Mouse (Mus musculus) testis, adult 2 months (tissue): Measurements from ENCODE around the gene Spib. TPM values are rescaled to one million over a fixed set of nuclear protein-coding genes. Genes with fewer than 3 reads are reported as not detected.

ENCODE experiments used
- H3K27ac ChIP-seq: fragments of 200-500 bp; 2 replicates; pipeline ENCODE4 v1.5.1; 2012; ENCODE audit warnings: low read depth, low read length; ENCODE audit not compliant: control insufficient read depth, insufficient read depth
- H3K27me3 ChIP-seq: fragments of 200-500 bp; 2 replicates; pipeline ENCODE4 v1.6.1; 2012; ENCODE audit warnings: mild to moderate bottlenecking, low read length, moderate library complexity; ENCODE audit not compliant: control insufficient read depth, insufficient read depth
- H3K36me3 ChIP-seq: fragments of 200-500 bp; 2 replicates; pipeline ENCODE4 v1.6.1; 2012; ENCODE audit warnings: mild to moderate bottlenecking, low read length; ENCODE audit not compliant: control insufficient read depth, insufficient read depth
- H3K4me1 ChIP-seq: fragments of 200-500 bp; 2 replicates; pipeline ENCODE4 v1.6.1; 2012; ENCODE audit warnings: low read length; ENCODE audit not compliant: control insufficient read depth, insufficient read depth
- H3K4me3 ChIP-seq: fragments of 200-500 bp; 2 replicates; pipeline ENCODE4 v1.5.1; 2012; ENCODE audit warnings: low read depth, mild to moderate bottlenecking, low read length, moderate library complexity, mixed read lengths; ENCODE audit not compliant: control insufficient read depth
- CTCF ChIP-seq: fragments of 200-500 bp; IDR thresholded peaks from 2 replicates; pipeline ENCODE4 v1.5.1; 2012; ENCODE audit warnings: low read depth, mild to moderate bottlenecking, inconsistent platforms, low read length, moderate library complexity; ENCODE audit not compliant: control insufficient read depth, insufficient read depth, insufficient replicate concordance
- POLR2A ChIP-seq: fragments of 200-500 bp; IDR thresholded peaks from 2 replicates; pipeline ENCODE4 v1.6.1; 2012; ENCODE audit warnings: low read depth, mild to moderate bottlenecking, inconsistent platforms, low read length, moderate library complexity; ENCODE audit not compliant: control insufficient read depth
- polyA plus RNA-seq: library from polyadenylated mRNA; depleted of rRNA; stranded (reverse); fragments of >200 nt; gene quantifications from 2 replicates; pipeline ENCODE4 v1.2.3, GENCODE M21; 2012

Gene Spib
- polyA plus RNA-seq, 1 experiment = 0.15 TPM

GRCm38 (mm10) chr7:44500046-44500445 is 31.8 kb downstream of the Spib start:
- TF ChIP-seq POLR2A (peak; percentile 38; the same call in 1 of the 2 replicates), CTCF (no peak)
- peak overlapping the region; percentile 30 for H3K4me3 ChIP-seq
- H3K36me3 ChIP-seq = no peaks in the 10 kb centered on the region
- H3K4me1 ChIP-seq = peaks cover 13% of the 10 kb centered on the region
- H3K27ac ChIP-seq = no peak overlapping the region
- no peaks in the 10 kb centered on the region for H3K27me3 ChIP-seq

GRCm38 (mm10) chr7:44498922-44499321 is 32.9 kb downstream of the Spib start:
- no peak overlapping the region for H3K27ac ChIP-seq
- no peak for TF ChIP-seq CTCF
- no peak for TF ChIP-seq POLR2A
- no peaks in the 10 kb centered on the region for H3K27me3 ChIP-seq
- H3K4me3 ChIP-seq = peak overlapping the region; percentile 19
- no peaks in the 10 kb centered on the region for H3K36me3 ChIP-seq
- H3K4me1 ChIP-seq = peaks cover 13% of the 10 kb centered on the region

GRCm38 (mm10) chr7:44497361-44498055 is 34.4 kb downstream of the Spib start:
- peak overlapping the region; percentile 46; the same call in 1 of the 2 replicates for H3K27ac ChIP-seq
- no peaks in the 10 kb centered on the region for H3K27me3 ChIP-seq
- no peaks in the 10 kb centered on the region for H3K36me3 ChIP-seq
- peaks cover 13% of the 10 kb centered on the region for H3K4me1 ChIP-seq
- H3K4me3 ChIP-seq = peak overlapping the region; percentile 96
- TF ChIP-seq CTCF = no peak

- Histone ChIP-seq H3K27ac (peak overlapping the region; percentile 93), H3K4me1 (peaks cover 13% of the 10 kb centered on the region), H3K4me3 (peak overlapping the region; percentile 96), H3K36me3 (no peaks in the 10 kb centered on the region), H3K27me3 (no peaks in the 10 kb centered on the region)
- TF ChIP-seq CTCF (no peak), POLR2A (no peak; the same call in 1 of the 2 replicates)
Observed at GRCm38 (mm10) chr7:44496771-44497109, 35.1 kb downstream of the Spib start.

GRCm38 (mm10) chr7:44495992-44496770 is 35.7 kb downstream of the Spib start, which contains the start of the genes Emc10 and Fam71e1:
Gene Emc10 (minus strand): TSS chr7:44496529.
Gene Fam71e1 (plus strand): TSS chr7:44496581.
- peak within 1 kb of the TSS; percentile 96 for H3K4me3 ChIP-seq
- H3K27ac ChIP-seq = peak within 1 kb of the TSS; percentile 93
- TF ChIP-seq CTCF = no peak
- peak; percentile 94 for TF ChIP-seq POLR2A
- no peaks in the 10 kb centered on the region for H3K27me3 ChIP-seq
- peaks cover 13% of the 10 kb centered on the region for H3K4me1 ChIP-seq
- H3K36me3 ChIP-seq = no peaks in the 10 kb centered on the region

GRCm38 (mm10) chr7:44495086-44495485 is 36.8 kb downstream of the Spib start:
- H3K27ac ChIP-seq = no peak overlapping the region
- no peak for TF ChIP-seq CTCF
- TF ChIP-seq POLR2A = no peak
- H3K36me3 ChIP-seq = no peaks in the 10 kb centered on the region

GRCm38 (mm10) chr7:44494681-44495080 is 37.2 kb downstream of the Spib start:
- H3K27me3 ChIP-seq = no peaks in the 10 kb centered on the region
- H3K27ac ChIP-seq = no peak overlapping the region
- no peak for TF ChIP-seq CTCF
- no peak for TF ChIP-seq POLR2A
- peaks cover 3% of the 10 kb centered on the region for H3K4me1 ChIP-seq
- no peaks in the 10 kb centered on the region for H3K36me3 ChIP-seq
- H3K4me3 ChIP-seq = no peak overlapping the region; the same call in 1 of the 2 replicates

More at GRCm38 (mm10) chr7:44495086-44495485, 36.8 kb downstream of the Spib start:
- Histone ChIP-seq H3K4me3 (peak overlapping the region; percentile 96), H3K27me3 (no peaks in the 10 kb centered on the region), H3K4me1 (peaks cover 7% of the 10 kb centered on the region)
